Mouse (Mus musculus): ENCODE results near the gene Kbtbd6. TPM values are rescaled to one million over a fixed set of nuclear protein-coding genes. Genes with fewer than 3 reads are reported as not detected.

Kbtbd6 gene
- polyA plus RNA-seq, 1 experiment from 2014 or later = 0.36 TPM

- Histone ChIP-seq H3K4me2 (replicated peaks; ENCODE audit: low read depth, low read length) (no peak overlapping the region), H3K4me1 (ENCODE audit: insufficient read depth, low read depth, low read length) (peaks cover 9% of the 10 kb centered on the region; the same call in 1 of the 2 replicates), H3K27ac (ENCODE audit: low read length) (no peak overlapping the region), H3K36me3 (ENCODE audit: insufficient read depth, low read length) (no peaks in the 10 kb centered on the region), H3K4me3 (ENCODE audit: low read depth, low read length) (no peak overlapping the region), H3K27me3 (replicated peaks; ENCODE audit: insufficient read depth, low read length) (no peaks in the 10 kb centered on the region), H3K9ac (replicated peaks; ENCODE audit: low read depth) (no peak overlapping the region), H3K9me3 (ENCODE audit: low read length) (no peaks in the 10 kb centered on the region)
- WGBS = 71% methylated on average over 9 of the region's 9 CpGs
- ATAC-seq (no peak), DNase-seq (ENCODE audit: low spot score) (no peak)
- TF ChIP-seq CTCF (IDR thresholded peaks at IDR 0.05) = no peak
Observed at GRCm38 (mm10) chr14:79499326-79499725, 47.7 kb downstream of the Kbtbd6 start.

DNA sequence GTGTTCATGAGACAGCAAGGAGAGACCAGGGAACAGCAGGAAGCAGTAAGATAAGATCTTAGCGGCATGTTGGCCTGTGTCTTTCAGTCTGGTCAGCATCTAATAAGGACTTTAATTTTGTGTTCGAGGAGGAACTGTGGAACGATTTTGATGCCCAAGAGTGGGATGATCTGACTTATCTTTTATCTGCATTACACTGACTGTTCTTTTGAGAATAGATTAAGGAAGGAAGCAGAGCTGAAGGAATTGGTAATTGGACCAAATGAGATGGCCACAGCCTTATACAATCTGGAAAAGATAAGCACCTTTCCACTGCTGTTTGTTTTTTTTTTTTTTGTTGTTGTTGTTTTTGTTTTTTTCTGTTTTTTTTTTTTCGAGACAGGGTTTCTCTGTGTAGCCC lies 49.1 kb downstream of the Kbtbd6 start:
- no peak for ATAC-seq
- Histone ChIP-seq H3K36me3 (ENCODE audit: insufficient read depth, low read length) (no peaks in the 10 kb centered on the region), H3K4me3 (ENCODE audit: low read depth, low read length) (no peak overlapping the region), H3K27ac (ENCODE audit: low read length) (no peak overlapping the region), H3K4me2 (replicated peaks; ENCODE audit: low read depth, low read length) (no peak overlapping the region), H3K4me1 (ENCODE audit: insufficient read depth, low read depth, low read length) (peaks cover 9% of the 10 kb centered on the region; the same call in 1 of the 2 replicates), H3K27me3 (replicated peaks; ENCODE audit: insufficient read depth, low read length) (no peaks in the 10 kb centered on the region), H3K9me3 (ENCODE audit: low read length) (no peaks in the 10 kb centered on the region), H3K9ac (replicated peaks; ENCODE audit: low read depth) (no peak overlapping the region)
- 74% methylated on average over 4 of the region's 4 CpGs for WGBS
- TF ChIP-seq CTCF (IDR thresholded peaks at IDR 0.05) (no peak), EP300 (IDR thresholded peaks at IDR 0.05) (no peak)
- no peak for DNase-seq (ENCODE audit: low spot score)

- Histone ChIP-seq H3K9ac (replicated peaks; ENCODE audit: low read depth) (no peak overlapping the region), H3K27me3 (replicated peaks; ENCODE audit: insufficient read depth, low read length) (no peaks in the 10 kb centered on the region), H3K4me2 (replicated peaks; ENCODE audit: low read depth, low read length) (no peak overlapping the region), H3K9me3 (ENCODE audit: low read length) (no peaks in the 10 kb centered on the region), H3K4me1 (ENCODE audit: insufficient read depth, low read depth, low read length) (peaks cover 9% of the 10 kb centered on the region; the same call in 1 of the 2 replicates), H3K4me3 (ENCODE audit: low read depth, low read length) (no peak overlapping the region), H3K27ac (ENCODE audit: low read length) (peak overlapping the region; percentile 82), H3K36me3 (ENCODE audit: insufficient read depth, low read length) (no peaks in the 10 kb centered on the region)
- ATAC-seq (peak; percentile 44), DNase-seq (ENCODE audit: low spot score) (peak; percentile 51)
- no peak for TF ChIP-seq EP300 (IDR thresholded peaks at IDR 0.05)
- TF ChIP-seq CTCF (IDR thresholded peaks at IDR 0.05) = no peak
- 28% methylated on average over 5 of the region's 5 CpGs for WGBS
Observed at GRCm38 (mm10) chr14:79503371-79504075, 51.9 kb downstream of the Kbtbd6 start.

Other genes with a start within 250 kb of the Kbtbd6 start
- gene Zfp957, start 204.5 kb upstream of the Kbtbd6 start, polyA plus RNA-seq (2015; fragmentation: Nextera tagmentation; extraction: Ambion mirVana) = not detected in 2 replicates
- gene Rgcc, start 150.2 kb upstream of the Kbtbd6 start, polyA plus RNA-seq (2015; fragmentation: Nextera tagmentation; extraction: Ambion mirVana) = 357 and 645 TPM in 2 replicates
- gene Naa16, start 61.1 kb upstream of the Kbtbd6 start, polyA plus RNA-seq (2015; fragmentation: Nextera tagmentation; extraction: Ambion mirVana) = 23.5 and 24.0 TPM in 2 replicates
- gene Mtrf1, start 54.1 kb upstream of the Kbtbd6 start, polyA plus RNA-seq (2015; fragmentation: Nextera tagmentation; extraction: Ambion mirVana) = 6.6 and 7.6 TPM in 2 replicates
- gene Kbtbd7, start 25.3 kb upstream of the Kbtbd6 start, polyA plus RNA-seq (2015; fragmentation: Nextera tagmentation; extraction: Ambion mirVana) = 5.8 TPM in 2 replicates
- gene Elf1, start 29.4 kb downstream of the Kbtbd6 start, polyA plus RNA-seq (2015; fragmentation: Nextera tagmentation; extraction: Ambion mirVana) = 21.0 and 25.7 TPM in 2 replicates
- 35.8 and 37.6 TPM in 2 replicates for gene Wbp4, start 29.7 kb downstream of the Kbtbd6 start, polyA plus RNA-seq (2015; fragmentation: Nextera tagmentation; extraction: Ambion mirVana)
- 96.8 and 104 TPM in 2 replicates for gene Sugt1, start 135.9 kb downstream of the Kbtbd6 start, polyA plus RNA-seq (2015; fragmentation: Nextera tagmentation; extraction: Ambion mirVana)
- gene Cnmd, start 210.3 kb downstream of the Kbtbd6 start, polyA plus RNA-seq (2015; fragmentation: Nextera tagmentation; extraction: Ambion mirVana) = 0.23 and 0.26 TPM in 2 replicates